Mouse (Mus musculus) MEL (cell line): ENCODE data around the gene Ccdc57. TPM values are rescaled to one million over a fixed set of nuclear protein-coding genes. Genes with fewer than 3 reads are reported as not detected.

Experiments used
- DNase-seq: peaks from one replicate; pipeline ENCODE4 v3.0.0; 2011; ENCODE audit warnings: low read depth, low spot score
- H3K27ac ChIP-seq: 2 replicates; pipeline ENCODE4 v1.5.1; 2012; ENCODE audit warnings: low read depth, mild to moderate bottlenecking, control low read depth, low read length, moderate library complexity; ENCODE audit not compliant: control insufficient read depth
- H3K27me3 ChIP-seq, 2 experiments: fragments of 150-350 bp in 1 of 2; sonication (generic) in 1 of 2; 2 replicates each; pipeline ENCODE4 v1.6.1; 2012; ENCODE audit warnings: low read length in 2 of 2, mild to moderate bottlenecking in 2 of 2, improper control_type of control experiment in 1 of 2, moderate library complexity in 1 of 2; ENCODE audit not compliant: insufficient read depth in 2 of 2, control insufficient read depth in 1 of 2
- H3K36me3 ChIP-seq, 2 experiments: 2 replicates each; pipeline ENCODE4 v1.6.1; 2012 to 2014; ENCODE audit warnings: low read length in 2 of 2, improper control_type of control experiment in 1 of 2, inconsistent platforms in 1 of 2, mild to moderate bottlenecking in 1 of 2; ENCODE audit not compliant: insufficient read depth in 2 of 2, control insufficient read depth in 1 of 2
- H3K4me1 ChIP-seq, 2 experiments: fragments of 150-350 bp in 1 of 2; sonication (generic) in 1 of 2; 2 replicates each; pipeline ENCODE4 v1.6.1; 2012; ENCODE audit warnings: low read length in 2 of 2, improper control_type of control experiment in 1 of 2, mild to moderate bottlenecking in 1 of 2; ENCODE audit not compliant: insufficient read depth in 2 of 2, control insufficient read depth in 1 of 2
- H3K4me3 ChIP-seq, 2 experiments: fragments of 150-350 bp in 1 of 2; sonication (generic) in 1 of 2; 2 replicates each; pipeline ENCODE4 v1.5.1; 2012; ENCODE audit warnings: low read depth in 2 of 2, low read length in 2 of 2, mild to moderate bottlenecking in 2 of 2, moderate library complexity in 2 of 2, control low read depth in 1 of 2, improper control_type of control experiment in 1 of 2; ENCODE audit not compliant: control insufficient read depth in 1 of 2, insufficient read depth in 1 of 2
- H3K79me2 ChIP-seq: 2 replicates; pipeline ENCODE4 v1.6.1; 2012; ENCODE audit warnings: mild to moderate bottlenecking, low read length, moderate library complexity; ENCODE audit not compliant: control insufficient read depth, poor library complexity, insufficient read depth
- H3K9ac ChIP-seq: 2 replicates; pipeline ENCODE4 v1.6.1; 2012; ENCODE audit warnings: low read depth, mild to moderate bottlenecking, control low read depth, low read length, moderate library complexity; ENCODE audit not compliant: control insufficient read depth, poor library complexity, severe bottlenecking
- H3K9me3 ChIP-seq: fragments of 150-350 bp; sonication (generic); replicated peaks from 2 replicates; pipeline ENCODE4 v1.6.1; 2012; ENCODE audit warnings: mild to moderate bottlenecking, low read length, improper control_type of control experiment, moderate library complexity; ENCODE audit not compliant: insufficient read depth
- CHD1 ChIP-seq: IDR thresholded peaks from 2 replicates; pipeline ENCODE4 v1.6.1; 2012; ENCODE audit warnings: low read depth, mild to moderate bottlenecking, inconsistent platforms, low read length, improper control_type of control experiment
- CHD2 ChIP-seq: IDR thresholded peaks from 2 replicates; pipeline ENCODE4 v1.6.1; 2011; ENCODE audit warnings: low read length, improper control_type of control experiment
- CTCF ChIP-seq, 3 experiments: IDR thresholded peaks in 2 of 3; conservative IDR thresholded peaks in 1 of 3; 2 replicates each; pipeline ENCODE4 v1.5.1; 2011 to 2012; ENCODE audit warnings: low read length in 3 of 3, low read depth in 2 of 3, mild to moderate bottlenecking in 2 of 3, improper control_type of control experiment in 1 of 3, inconsistent platforms in 1 of 3, mixed read lengths in 1 of 3, moderate library complexity in 1 of 3; ENCODE audit not compliant: control insufficient read depth in 1 of 3, insufficient read depth in 1 of 3, poor library complexity in 1 of 3, severe bottlenecking in 1 of 3
- E2F4 ChIP-seq: IDR thresholded peaks from 2 replicates; pipeline ENCODE4 v1.6.1; 2011; ENCODE audit warnings: low read depth, low read length, improper control_type of control experiment, borderline replicate concordance
- ELF1 ChIP-seq: IDR thresholded peaks from 2 replicates; pipeline ENCODE4 v1.6.1; 2014; ENCODE audit warnings: low read depth, mild to moderate bottlenecking, inconsistent platforms, low read length, improper control_type of control experiment, moderate library complexity
- JUND ChIP-seq: IDR thresholded peaks from 2 replicates; pipeline ENCODE4 v1.6.1; 2011; ENCODE audit warnings: low read depth, mild to moderate bottlenecking, improper control_type of control experiment, low read length
- MAZ ChIP-seq: IDR thresholded peaks from 2 replicates; pipeline ENCODE4 v1.6.1; 2012; ENCODE audit warnings: low read depth, mild to moderate bottlenecking, inconsistent platforms, low read length, improper control_type of control experiment
- MXI1 ChIP-seq: IDR thresholded peaks from 2 replicates; pipeline ENCODE4 v1.6.1; 2011; ENCODE audit warnings: mild to moderate bottlenecking, low read depth, low read length, improper control_type of control experiment
- MYC ChIP-seq: IDR thresholded peaks from 2 replicates; pipeline ENCODE4 v1.6.1; 2011; ENCODE audit warnings: low read depth, mild to moderate bottlenecking, low read length, improper control_type of control experiment, moderate library complexity
- NRF1 ChIP-seq: IDR thresholded peaks from 2 replicates; pipeline ENCODE4 v1.6.1; 2014; ENCODE audit warnings: low read depth, mild to moderate bottlenecking, inconsistent platforms, low read length, improper control_type of control experiment, moderate library complexity; ENCODE audit not compliant: poor library complexity, insufficient read depth, severe bottlenecking
- POLR2AphosphoS5 ChIP-seq: IDR thresholded peaks from 2 replicates; pipeline ENCODE4 v1.6.1; 2012; ENCODE audit warnings: low read depth, borderline replicate concordance, mild to moderate bottlenecking, inconsistent platforms, low read length, moderate library complexity, mixed read lengths
- RCOR1 ChIP-seq: IDR thresholded peaks from 2 replicates; pipeline ENCODE4 v1.6.1; 2012; ENCODE audit warnings: low read depth, mild to moderate bottlenecking, inconsistent platforms, low read length, improper control_type of control experiment
- SMC3 ChIP-seq: IDR thresholded peaks from 2 replicates; pipeline ENCODE4 v1.6.1; 2011; ENCODE audit warnings: low read depth, low read length, improper control_type of control experiment
- TAL1 ChIP-seq: IDR thresholded peaks from 2 replicates; pipeline ENCODE4 v1.6.1; 2012; ENCODE audit warnings: mild to moderate bottlenecking, inconsistent platforms, low read length, moderate library complexity, mixed read lengths
- USF1 ChIP-seq: IDR thresholded peaks from 2 replicates; pipeline ENCODE4 v1.6.1; 2014; ENCODE audit warnings: low read depth, mild to moderate bottlenecking, inconsistent platforms, low read length, improper control_type of control experiment, moderate library complexity
- polyA plus RNA-seq, 2 experiments: library from polyadenylated mRNA; stranded (reverse) in 1 of 2; unstranded in 1 of 2; fragments of >175 nt in 1 of 2; fragments of >200 nt in 1 of 2; gene quantifications; 2 replicates each; pipeline versions ENCODE4 v1.2.1 to v1.2.4; 2012; ENCODE audit warnings: low replicate concordance in 2 of 2, low read depth in 1 of 2; ENCODE audit not compliant: insufficient read length in 2 of 2, insufficient read depth in 1 of 2, missing spikeins in 1 of 2
- total RNA-seq: library from RNA; depleted of rRNA; stranded (reverse); fragments of 300-350 nt; gene quantifications from 2 replicates; pipeline ENCODE4 v1.2.3, GENCODE M21; 2012

Gene Ccdc57
- total and polyA plus RNA-seq, 3 experiments: 5.3 to 7.4 TPM; not detected in 1

- H3K36me3 ChIP-seq: peaks cover 0 to 2% of the 10 kb centered on the region in 2 experiments; a peak in 2 of 4 replicates
- DNase-seq: no peak
- no peak overlapping the region for H3K27ac ChIP-seq
- peaks cover 0 to 2% of the 10 kb centered on the region in 2 experiments; a peak in 1 of 4 replicates for H3K4me1 ChIP-seq
- no peaks in the 10 kb centered on the region for H3K79me2 ChIP-seq
- H3K4me3 ChIP-seq: no peak overlapping the region
- TF ChIP-seq MYC (no peak), CHD2 (no peak), USF1 (no peak), E2F4 (no peak), MXI1 (no peak), SMC3 (0 out of 2 replicates have a peak, but pooled peaks have one; percentile 27), CTCF (IDR thresholded peaks at IDR 0.05 in 2 of 3, conservative IDR thresholded peaks at IDR 0.05 in 1 of 3; ENCODE audit: control insufficient read depth in 1 of 3, insufficient read depth in 1 of 3, low read depth in 2 of 3, low read length in 3 of 3, poor library complexity in 1 of 3, severe bottlenecking in 1 of 3) (peak; percentile 12 to 24 (median 13); a peak in 3 of 6 replicates)
- H3K9ac ChIP-seq: no peak overlapping the region
- no peaks in the 10 kb centered on the region for H3K27me3 ChIP-seq
- H3K9me3 ChIP-seq: no peaks in the 10 kb centered on the region
These were observed 38.3 kb downstream of the Ccdc57 start for GRCm38 (mm10) chr11:120894397-120894796.

- Histone ChIP-seq H3K27ac (no peak overlapping the region), H3K4me3 (no peak overlapping the region), H3K9ac (no peak overlapping the region)
- TF ChIP-seq NRF1: no peak
- TF ChIP-seq MYC: no peak
- TF ChIP-seq POLR2AphosphoS5: no peak
- TF ChIP-seq RCOR1: no peak
- TF ChIP-seq USF1: no peak
- no peak for TF ChIP-seq CHD2
- TF ChIP-seq CHD1: no peak
- no peak for TF ChIP-seq ELF1
- TF ChIP-seq SMC3: no peak
- no peak for TF ChIP-seq TAL1
- TF ChIP-seq MAZ: no peak
- TF ChIP-seq JUND: no peak
- TF ChIP-seq, all 39 proteins: peak for 0
- DNase-seq: no peak
- Histone ChIP-seq H3K9me3 (no peaks in the 10 kb centered on the region), H3K36me3 (no peaks in the 10 kb centered on the region), H3K27me3 (no peaks in the 10 kb centered on the region), H3K79me2 (no peaks in the 10 kb centered on the region), H3K4me1 (no peaks in the 10 kb centered on the region)
These were observed 43.5 kb downstream of the Ccdc57 start for GRCm38 (mm10) chr11:120889216-120889615.
